Mouse (Mus musculus) E14TG2a.4 (cell line): Measurements from ENCODE around the gene Ttll1.

ENCODE experiments used
- CTCF ChIP-seq: conservative IDR thresholded peaks from 2 replicates; pipeline ENCODE4 v1.5.1; 2014; ENCODE audit warnings: low read length
- NANOG ChIP-seq: IDR thresholded peaks from 2 replicates; pipeline ENCODE4 v1.6.1; 2014; ENCODE audit warnings: borderline replicate concordance, low read length, mixed read lengths
- POU5F1 ChIP-seq: IDR thresholded peaks from 2 replicates; pipeline ENCODE4 v1.6.1; 2014; ENCODE audit warnings: low read length, borderline replicate concordance

GRCm38 (mm10) chr15:83452219-83452760 is 58.4 kb downstream of the Ttll1 start:
- TF ChIP-seq CTCF (no peak), POU5F1 (no peak), NANOG (no peak)
